Mouse (Mus musculus) CH12.LX (cell line): Measurements from ENCODE around the gene Brsk1. TPM values are rescaled to one million over a fixed set of nuclear protein-coding genes. Genes with fewer than 3 reads are reported as not detected.

Experiments
- DNase-seq: peaks from one replicate; pipeline ENCODE4 v3.0.0-alpha.2; 2013; ENCODE audit errors: extremely low read depth
- H3K27ac ChIP-seq: 2 replicates; pipeline ENCODE4 v1.5.1; 2012; ENCODE audit warnings: low read depth, mild to moderate bottlenecking, control low read depth, moderate library complexity; ENCODE audit not compliant: insufficient read depth
- H3K27me3 ChIP-seq: replicated peaks from 2 replicates; pipeline ENCODE3; 2012; ENCODE audit warnings: inconsistent platforms
- H3K36me3 ChIP-seq, 2 experiments: replicated peaks in 1 of 2; 2 replicates each; pipeline versions ENCODE3 to v1.6.1; 2012; ENCODE audit warnings: inconsistent platforms in 1 of 2, low read length in 1 of 2, mild to moderate bottlenecking in 1 of 2, mixed read lengths in 1 of 2, moderate library complexity in 1 of 2; ENCODE audit not compliant: control insufficient read depth in 1 of 2, insufficient read depth in 1 of 2
- H3K4me1 ChIP-seq, 2 experiments: 2 replicates each; pipeline ENCODE4 v1.6.1; 2012; ENCODE audit warnings: inconsistent platforms in 1 of 2, moderate library complexity in 1 of 2; ENCODE audit not compliant: insufficient read depth in 2 of 2, control insufficient read depth in 1 of 2
- H3K4me2 ChIP-seq: 2 replicates; pipeline ENCODE4 v1.6.1; 2012; ENCODE audit warnings: low read depth, mild to moderate bottlenecking, control low read depth; ENCODE audit not compliant: poor library complexity, insufficient read depth, severe bottlenecking
- H3K4me3 ChIP-seq, 3 experiments: fragments of 150-350 bp in 1 of 3; sonication (generic) in 1 of 3; replicated peaks in 1 of 3; 2 replicates each; pipeline versions ENCODE3 to v1.5.1; 2011 to 2012; ENCODE audit warnings: low read depth in 2 of 3, low read length in 2 of 3, mild to moderate bottlenecking in 2 of 3, moderate library complexity in 2 of 3, control low read depth in 1 of 3, improper control_type of control experiment in 1 of 3, inconsistent platforms in 1 of 3, mixed read lengths in 1 of 3; ENCODE audit not compliant: poor library complexity in 1 of 3
- H3K79me2 ChIP-seq: replicated peaks from 2 replicates; pipeline ENCODE4 v1.6.1; 2012; ENCODE audit warnings: mild to moderate bottlenecking, moderate library complexity; ENCODE audit not compliant: control insufficient read depth, poor library complexity, insufficient read depth, severe bottlenecking; ENCODE audit errors: extremely low read depth
- H3K9ac ChIP-seq: 2 replicates; pipeline ENCODE4 v1.6.1; 2012; ENCODE audit warnings: low read depth, mild to moderate bottlenecking, control low read depth, moderate library complexity; ENCODE audit not compliant: insufficient read depth
- H3K9me3 ChIP-seq: replicated peaks from 2 replicates; pipeline ENCODE3; 2012; ENCODE audit warnings: low read length, inconsistent platforms, mixed read lengths
- BHLHE40 ChIP-seq: IDR thresholded peaks from 2 replicates; pipeline ENCODE4 v1.6.1; 2011; ENCODE audit warnings: mild to moderate bottlenecking, low read depth, low read length, improper control_type of control experiment
- CHD1 ChIP-seq: IDR thresholded peaks from 2 replicates; pipeline ENCODE4 v1.6.1; 2012; ENCODE audit warnings: low read depth, low read length, improper control_type of control experiment, inconsistent platforms
- CTCF ChIP-seq, 2 experiments: IDR thresholded peaks in 1 of 2; conservative IDR thresholded peaks in 1 of 2; 2 replicates each; pipeline ENCODE4 v1.5.1; 2011 to 2012; ENCODE audit warnings: low read depth in 2 of 2, low read length in 2 of 2, improper control_type of control experiment in 1 of 2, inconsistent platforms in 1 of 2, mild to moderate bottlenecking in 1 of 2, moderate library complexity in 1 of 2
- E2F4 ChIP-seq: IDR thresholded peaks from 2 replicates; pipeline ENCODE4 v1.6.1; 2011; ENCODE audit warnings: low read depth, low read length, improper control_type of control experiment; ENCODE audit not compliant: insufficient replicate concordance
- ELF1 ChIP-seq: IDR thresholded peaks from 2 replicates; pipeline ENCODE4 v1.6.1; 2014; ENCODE audit warnings: low read depth, mild to moderate bottlenecking, inconsistent platforms, low read length, improper control_type of control experiment
- GABPA ChIP-seq: IDR thresholded peaks from 2 replicates; pipeline ENCODE4 v1.6.1; 2012; ENCODE audit warnings: low read depth, low read length, improper control_type of control experiment, inconsistent platforms; ENCODE audit not compliant: insufficient replicate concordance
- HCFC1 ChIP-seq: IDR thresholded peaks from 2 replicates; pipeline ENCODE4 v1.6.1; 2012; ENCODE audit warnings: low read depth, mild to moderate bottlenecking, inconsistent platforms, low read length, improper control_type of control experiment
- JUN ChIP-seq: IDR thresholded peaks from 2 replicates; pipeline ENCODE4 v1.6.1; 2011; ENCODE audit warnings: low read depth, mild to moderate bottlenecking, low read length, improper control_type of control experiment, moderate library complexity; ENCODE audit not compliant: insufficient read depth
- JUND ChIP-seq: conservative IDR thresholded peaks from 2 replicates; pipeline ENCODE4 v1.6.1; 2011; ENCODE audit warnings: low read depth, low read length, improper control_type of control experiment
- KAT2A ChIP-seq: IDR thresholded peaks from 2 replicates; pipeline ENCODE4 v1.6.1; 2012; ENCODE audit warnings: low read length, improper control_type of control experiment, inconsistent platforms; ENCODE audit not compliant: insufficient replicate concordance
- MAZ ChIP-seq: IDR thresholded peaks from 2 replicates; pipeline ENCODE4 v1.6.1; 2012; ENCODE audit warnings: low read depth, mild to moderate bottlenecking, inconsistent platforms, low read length, improper control_type of control experiment, moderate library complexity
- MEF2A ChIP-seq: IDR thresholded peaks from 2 replicates; pipeline ENCODE4 v1.6.1; 2014; ENCODE audit warnings: low read depth, mild to moderate bottlenecking, inconsistent platforms, low read length, improper control_type of control experiment, borderline replicate concordance
- MYC ChIP-seq: IDR thresholded peaks from 2 replicates; pipeline ENCODE4 v1.6.1; 2011; ENCODE audit warnings: low read depth, mild to moderate bottlenecking, improper control_type of control experiment, low read length
- NELFE ChIP-seq: IDR thresholded peaks from 2 replicates; pipeline ENCODE4 v1.6.1; 2011; ENCODE audit warnings: low read depth, low read length, improper control_type of control experiment
- POLR2AphosphoS2 ChIP-seq: IDR thresholded peaks from 2 replicates; pipeline ENCODE4 v1.6.1; 2011; ENCODE audit warnings: low read depth, low read length, improper control_type of control experiment
- SIN3A ChIP-seq: IDR thresholded peaks from 2 replicates; pipeline ENCODE4 v1.6.1; 2012; ENCODE audit warnings: low read length, improper control_type of control experiment, inconsistent platforms
- TCF12 ChIP-seq: IDR thresholded peaks from 2 replicates; pipeline ENCODE4 v1.6.1; 2014; ENCODE audit warnings: low read depth, mild to moderate bottlenecking, inconsistent platforms, low read length, improper control_type of control experiment
- UBTF ChIP-seq: IDR thresholded peaks from 2 replicates; pipeline ENCODE4 v1.6.1; 2012; ENCODE audit warnings: low read depth, mild to moderate bottlenecking, inconsistent platforms, low read length, improper control_type of control experiment, moderate library complexity
- USF1 ChIP-seq: IDR thresholded peaks from 2 replicates; pipeline ENCODE4 v1.6.1; 2014; ENCODE audit warnings: low read depth, mild to moderate bottlenecking, inconsistent platforms, low read length, improper control_type of control experiment
- ZKSCAN1 ChIP-seq: IDR thresholded peaks from 2 replicates; pipeline ENCODE4 v1.6.1; 2012; ENCODE audit warnings: low read depth, inconsistent platforms, low read length, improper control_type of control experiment, borderline replicate concordance
- ZNF384 ChIP-seq: IDR thresholded peaks from 2 replicates; pipeline ENCODE4 v1.6.1; 2012; ENCODE audit warnings: low read depth, low read length, improper control_type of control experiment, inconsistent platforms
- dilution Hi-C: fragments of 300-500 bp; cut with MboI; formaldehyde crosslinking; loops from 2 replicates; pipeline ENCODE4 v1.14.3; 2020; ENCODE audit warnings: low sequenced_read_pairs; ENCODE audit not compliant: extremely low pct_unique_long_range_greater_than_20kb, extremely low pct_ligation_motif_present
- in situ Hi-C: fragments of 300-500 bp; cut with MboI; formaldehyde crosslinking; loops from 3 replicates; pipeline ENCODE4 v1.14.3; 2019; ENCODE audit warnings: low sequenced_read_pairs, low pct_ligation_motif_present, low pct_unique_long_range_greater_than_20kb, mixed read lengths
- polyA plus RNA-seq: library from polyadenylated mRNA; unstranded; fragments of >175 nt; gene quantifications from 2 replicates; pipeline ENCODE4 v1.2.1, GENCODE M21; 2012; ENCODE audit warnings: low read depth; ENCODE audit not compliant: insufficient read length
- total RNA-seq, 2 experiments: library from RNA; depleted of rRNA; stranded (reverse); fragments of 300-350 nt in 1 of 2; fragments of >200 nt in 1 of 2; gene quantifications; 2 replicates each; pipeline ENCODE4 v1.2.3; 2012 to 2014

Gene Brsk1
- total and polyA plus RNA-seq, 3 experiments = 0.25 TPM; not detected in 2

GRCm38 (mm10) chr7:4719276-4719675 lies 28.9 kb downstream of the Brsk1 start:
- no peaks in the 10 kb centered on the region for H3K27me3 ChIP-seq
- H3K4me2 ChIP-seq = no peak overlapping the region
- no peak overlapping the region for H3K9ac ChIP-seq
- in situ Hi-C loops = no loop called here
- no peaks in the 10 kb centered on the region for H3K79me2 ChIP-seq
- H3K9me3 ChIP-seq = no peaks in the 10 kb centered on the region
- peaks cover 5 to 50% of the 10 kb centered on the region in 2 experiments; a peak in 3 of 4 replicates for H3K4me1 ChIP-seq
- DNase-seq = no peak
- no peaks in the 10 kb centered on the region for H3K36me3 ChIP-seq
- no peak overlapping the region for H3K27ac ChIP-seq
- TF ChIP-seq CHD1 (no peak), USF1 (no peak), MYC (no peak), BHLHE40 (no peak), POLR2AphosphoS2 (no peak), E2F4 (no peak), ELF1 (no peak), GABPA (no peak), UBTF (no peak), MAZ (no peak), ZKSCAN1 (no peak), NELFE (no peak), SIN3A (no peak), HCFC1 (no peak), CTCF (conservative IDR thresholded peaks at IDR 0.05 in 1 of 2, IDR thresholded peaks at IDR 0.05 in 1 of 2; ENCODE audit: low read depth in 2 of 2, low read length in 2 of 2) (no peak), TCF12 (no peak), MEF2A (no peak)
- TF ChIP-seq, all 38 proteins: peak for 0
- no peak overlapping the region for H3K4me3 ChIP-seq
- dilution Hi-C loops = no loop called here

GRCm38 (mm10) chr7:4723508-4723907 lies 33.1 kb downstream of the Brsk1 start:
- Histone ChIP-seq H3K4me2 (no peak overlapping the region), H3K27ac (no peak overlapping the region), H3K9me3 (no peaks in the 10 kb centered on the region), H3K4me3 (no peak overlapping the region), H3K36me3 (no peaks in the 10 kb centered on the region), H3K9ac (no peak overlapping the region), H3K27me3 (no peaks in the 10 kb centered on the region), H3K79me2 (no peaks in the 10 kb centered on the region), H3K4me1 (peaks cover 0 to 29% of the 10 kb centered on the region in 2 experiments; a peak in 2 of 4 replicates)
- no peak for TF ChIP-seq JUN
- TF ChIP-seq ZNF384 = no peak
- TF ChIP-seq HCFC1 = peak; percentile 85
- no peak for TF ChIP-seq JUND
- TF ChIP-seq KAT2A = 0 out of 2 replicates have a peak, but pooled peaks have one; percentile 27
- no peak for DNase-seq
- dilution Hi-C loops = no loop called here
- in situ Hi-C loops = no loop called here
